Mouse (Mus musculus): Measurements from ENCODE around the gene Atp8b3. TPM values are rescaled to one million over a fixed set of nuclear protein-coding genes. Genes with fewer than 3 reads are reported as not detected.

The Atp8b3 gene
- polyA plus RNA-seq, 1 experiment from 2014 or later, result 1.3 TPM

GRCm38 (mm10) chr10:80538180-80538579 is 744 bp downstream of the Atp8b3 start:
- Histone ChIP-seq H3K27me3 (peaks cover 58% of the 10 kb centered on the region), H3K36me3 (peaks cover 22% of the 10 kb centered on the region), H3K4me2 (no peak overlapping the region), H3K9me3 (no peaks in the 10 kb centered on the region), H3K9ac (no peak overlapping the region), H3K27ac (no peak overlapping the region), H3K4me1 (replicated peaks) (peaks cover 9% of the 10 kb centered on the region), H3K4me3 (no peak overlapping the region)
- 50% methylated on average over 5 of the region's 5 CpGs for WGBS
- ATAC-seq (ENCODE audit: low FRiP score), result no peak

- no peaks in the 10 kb centered on the region for H3K9me3 ChIP-seq
- no peak for ATAC-seq (ENCODE audit: low FRiP score)
- WGBS, result 13% methylated on average over 13 of the region's 13 CpGs
- no peak overlapping the region for H3K4me2 ChIP-seq
- H3K4me3 ChIP-seq, result peak overlapping the region; percentile 8; the same call in 1 of the 2 replicates
- no peaks in the 10 kb centered on the region for H3K36me3 ChIP-seq
- peaks cover 58% of the 10 kb centered on the region for H3K27me3 ChIP-seq
- H3K4me1 ChIP-seq (replicated peaks), result peaks cover 9% of the 10 kb centered on the region
- H3K9ac ChIP-seq, result no peak overlapping the region
- no peak overlapping the region for H3K27ac ChIP-seq
These were observed 3.2 kb downstream of the Atp8b3 start for GRCm38 (mm10) chr10:80535711-80536110.

- Histone ChIP-seq H3K27me3 (peaks cover 56% of the 10 kb centered on the region), H3K27ac (no peak overlapping the region), H3K9me3 (no peaks in the 10 kb centered on the region), H3K4me1 (replicated peaks) (peaks cover 9% of the 10 kb centered on the region), H3K4me2 (peak overlapping the region; percentile 17; the same call in 1 of the 2 replicates), H3K4me3 (peak overlapping the region; percentile 8; the same call in 1 of the 2 replicates), H3K36me3 (no peaks in the 10 kb centered on the region), H3K9ac (no peak overlapping the region)
- WGBS, result 12% methylated on average over 14 of the region's 14 CpGs
- no peak for ATAC-seq (ENCODE audit: low FRiP score)
These were observed 3.9 kb downstream of the Atp8b3 start for GRCm38 (mm10) chr10:80535071-80535470.

- H3K4me1 ChIP-seq (replicated peaks), result peaks cover 5% of the 10 kb centered on the region; the same call in 1 of the 2 replicates
- no peak overlapping the region for H3K27ac ChIP-seq
- H3K4me2 ChIP-seq, result no peak overlapping the region
- peaks cover 55% of the 10 kb centered on the region for H3K27me3 ChIP-seq
- no peak overlapping the region for H3K9ac ChIP-seq
- H3K4me3 ChIP-seq, result no peak overlapping the region
- H3K36me3 ChIP-seq, result no peaks in the 10 kb centered on the region
- no peak for ATAC-seq (ENCODE audit: low FRiP score)
- 19% methylated on average over 7 of the region's 7 CpGs for WGBS
- H3K9me3 ChIP-seq, result no peaks in the 10 kb centered on the region
These were observed 5.2 kb downstream of the Atp8b3 start for GRCm38 (mm10) chr10:80533704-80534103.

- 84% methylated on average over 11 of the region's 11 CpGs for WGBS
- Histone ChIP-seq H3K36me3 (no peaks in the 10 kb centered on the region), H3K4me2 (no peak overlapping the region), H3K4me1 (replicated peaks) (peaks cover 5% of the 10 kb centered on the region; the same call in 1 of the 2 replicates), H3K9ac (no peak overlapping the region), H3K27me3 (peaks cover 47% of the 10 kb centered on the region), H3K27ac (no peak overlapping the region), H3K4me3 (no peak overlapping the region), H3K9me3 (no peaks in the 10 kb centered on the region)
- no peak for ATAC-seq (ENCODE audit: low FRiP score)
These were observed 6.1 kb downstream of the Atp8b3 start for GRCm38 (mm10) chr10:80532783-80533182.

GRCm38 (mm10) chr10:80526172-80526571 is 12.8 kb downstream of the Atp8b3 start:
- Histone ChIP-seq H3K4me2 (peak overlapping the region; percentile 47), H3K36me3 (no peaks in the 10 kb centered on the region), H3K4me1 (replicated peaks) (peaks cover 10% of the 10 kb centered on the region), H3K9me3 (no peaks in the 10 kb centered on the region), H3K27ac (no peak overlapping the region), H3K4me3 (peak overlapping the region; percentile 29), H3K27me3 (peaks cover 11% of the 10 kb centered on the region; the same call in 1 of the 2 replicates), H3K9ac (0 out of 2 replicates have a peak overlapping the region, but pooled peaks have one; percentile 53)
- ATAC-seq (ENCODE audit: low FRiP score), result peak; percentile 86
- WGBS, result 20% methylated on average over 9 of the region's 9 CpGs

GRCm38 (mm10) chr10:80523299-80523698 is 15.6 kb downstream of the Atp8b3 start:
- no peak overlapping the region for H3K4me3 ChIP-seq
- H3K27ac ChIP-seq, result no peak overlapping the region
- H3K9me3 ChIP-seq, result no peaks in the 10 kb centered on the region
- WGBS, result 95% methylated on average over 7 of the region's 7 CpGs
- no peak overlapping the region for H3K9ac ChIP-seq
- H3K36me3 ChIP-seq, result peaks cover 6% of the 10 kb centered on the region; the same call in 1 of the 2 replicates
- no peak for ATAC-seq (ENCODE audit: low FRiP score)
- peaks cover 6% of the 10 kb centered on the region; the same call in 1 of the 2 replicates for H3K27me3 ChIP-seq
- H3K4me2 ChIP-seq, result no peak overlapping the region
- peaks cover 10% of the 10 kb centered on the region for H3K4me1 ChIP-seq (replicated peaks)

- ATAC-seq (ENCODE audit: low FRiP score), result no peak
- Histone ChIP-seq H3K27ac (no peak overlapping the region), H3K27me3 (peaks cover 13% of the 10 kb centered on the region), H3K36me3 (peaks cover 6% of the 10 kb centered on the region; the same call in 1 of the 2 replicates), H3K4me3 (no peak overlapping the region), H3K4me1 (replicated peaks) (peaks cover 4% of the 10 kb centered on the region), H3K9ac (no peak overlapping the region), H3K4me2 (no peak overlapping the region), H3K9me3 (no peaks in the 10 kb centered on the region)
- WGBS, result 85% methylated on average over 2 of the region's 2 CpGs
These were observed 19.6 kb downstream of the Atp8b3 start for GRCm38 (mm10) chr10:80519287-80519686.

GRCm38 (mm10) chr10:80513739-80514138 is 25.2 kb downstream of the Atp8b3 start:
- peaks cover 58% of the 10 kb centered on the region for H3K27me3 ChIP-seq
- no peak overlapping the region for H3K27ac ChIP-seq
- no peaks in the 10 kb centered on the region for H3K36me3 ChIP-seq
- peak overlapping the region; percentile 56 for H3K9ac ChIP-seq
- peak overlapping the region; percentile 21 for H3K4me3 ChIP-seq
- 0 out of 2 replicates have a peak, but pooled peaks have one; percentile 11 for ATAC-seq (ENCODE audit: low FRiP score)
- peaks cover 16% of the 10 kb centered on the region for H3K4me1 ChIP-seq (replicated peaks)
- no peaks in the 10 kb centered on the region for H3K9me3 ChIP-seq
- WGBS, result 11% methylated on average over 19 of the region's 19 CpGs
- peak overlapping the region; percentile 41 for H3K4me2 ChIP-seq

GRCm38 (mm10) chr10:80510273-80510660 is 28.7 kb downstream of the Atp8b3 start:
- Histone ChIP-seq H3K4me3 (no peak overlapping the region), H3K27ac (no peak overlapping the region), H3K9ac (no peak overlapping the region), H3K4me1 (replicated peaks) (peaks cover 16% of the 10 kb centered on the region), H3K4me2 (no peak overlapping the region), H3K36me3 (no peaks in the 10 kb centered on the region), H3K9me3 (no peaks in the 10 kb centered on the region), H3K27me3 (peaks cover 81% of the 10 kb centered on the region)
- ATAC-seq (ENCODE audit: low FRiP score), result no peak
- WGBS, result 55% methylated on average over 10 of the region's 10 CpGs

- peak overlapping the region; percentile 35; the same call in 1 of the 2 replicates for H3K9ac ChIP-seq
- WGBS, result 14% methylated on average over 20 of the region's 20 CpGs
- no peak overlapping the region for H3K27ac ChIP-seq
- peak overlapping the region; percentile 42 for H3K4me2 ChIP-seq
- no peaks in the 10 kb centered on the region for H3K36me3 ChIP-seq
- 0 out of 2 replicates have a peak overlapping the region, but pooled peaks have one; percentile 17 for H3K4me3 ChIP-seq
- H3K9me3 ChIP-seq, result no peaks in the 10 kb centered on the region
- H3K4me1 ChIP-seq (replicated peaks), result peaks cover 15% of the 10 kb centered on the region
- no peak for ATAC-seq (ENCODE audit: low FRiP score)
- H3K27me3 ChIP-seq, result peaks cover 81% of the 10 kb centered on the region
These were observed 29.3 kb downstream of the Atp8b3 start for GRCm38 (mm10) chr10:80509412-80510272.

GRCm38 (mm10) chr10:80506222-80506621 is 32.7 kb downstream of the Atp8b3 start:
- Histone ChIP-seq H3K9me3 (no peaks in the 10 kb centered on the region), H3K36me3 (no peaks in the 10 kb centered on the region), H3K4me2 (no peak overlapping the region), H3K4me1 (replicated peaks) (peaks cover 10% of the 10 kb centered on the region), H3K27me3 (peaks cover 83% of the 10 kb centered on the region), H3K4me3 (no peak overlapping the region), H3K9ac (no peak overlapping the region), H3K27ac (no peak overlapping the region)
- 3% methylated on average over 11 of the region's 11 CpGs for WGBS
- no peak for ATAC-seq (ENCODE audit: low FRiP score)

Measured in hindbrain, embryonic 13.5 days (tissue).